Mouse (Mus musculus) lung, postnatal 36 days (tissue): ENCODE data around the gene Arid3a.
A peak's percentile ranks its signal among the peaks of the same experiment; 100 is the strongest.

Source experiments
- DNase-seq: peaks from one replicate; pipeline ENCODE4 v3.0.0; 2022; ENCODE audit warnings: mixed read lengths

Arid3a gene

GRCm38 (mm10) chr10:79928030-79928694 is 1.3 kb downstream of the Arid3a start:
- DNase-seq = peak; percentile 69

GRCm38 (mm10) chr10:79928907-79929701 is 2.3 kb downstream of the Arid3a start:
- DNase-seq = no peak

- DNase-seq = no peak
Observed at GRCm38 (mm10) chr10:79929967-79930825, 3.4 kb downstream of the Arid3a start.

- no peak for DNase-seq
Observed at GRCm38 (mm10) chr10:79930826-79931186, 4.0 kb downstream of the Arid3a start.

GRCm38 (mm10) chr10:79931797-79932196 is 5.0 kb downstream of the Arid3a start:
- DNase-seq = no peak

- peak; percentile 78 for DNase-seq
Observed at GRCm38 (mm10) chr10:79932736-79933135, 5.9 kb downstream of the Arid3a start.

- DNase-seq = no peak
Observed at GRCm38 (mm10) chr10:79933145-79933679, 6.4 kb downstream of the Arid3a start.

GRCm38 (mm10) chr10:79933861-79934260 is 7.0 kb downstream of the Arid3a start:
- no peak for DNase-seq

- peak; percentile 94 for DNase-seq
Observed at GRCm38 (mm10) chr10:79934272-79934721, 7.5 kb downstream of the Arid3a start.

- no peak for DNase-seq
Observed at GRCm38 (mm10) chr10:79934794-79935569, 8.1 kb downstream of the Arid3a start.

GRCm38 (mm10) chr10:79936284-79936910 is 9.6 kb downstream of the Arid3a start:
- DNase-seq = no peak

- peak; percentile 94 for DNase-seq
Observed at GRCm38 (mm10) chr10:79936911-79937441, 10.1 kb downstream of the Arid3a start.

- no peak for DNase-seq
Observed at GRCm38 (mm10) chr10:79937775-79938526, 11.1 kb downstream of the Arid3a start.

- peak; percentile 67 for DNase-seq
Observed at GRCm38 (mm10) chr10:79940749-79941148, 13.9 kb downstream of the Arid3a start.

- no peak for DNase-seq
Observed at GRCm38 (mm10) chr10:79942988-79943387, 16.1 kb downstream of the Arid3a start.

- DNase-seq = no peak
Observed at GRCm38 (mm10) chr10:79943471-79943901, 16.6 kb downstream of the Arid3a start.

- peak; percentile 55 for DNase-seq
Observed at GRCm38 (mm10) chr10:79945507-79946234, 18.8 kb downstream of the Arid3a start.

GRCm38 (mm10) chr10:79946752-79947322 is 20.0 kb downstream of the Arid3a start:
- no peak for DNase-seq

GRCm38 (mm10) chr10:79947502-79947901 is 20.7 kb downstream of the Arid3a start:
- no peak for DNase-seq
